Mouse (Mus musculus) Patski (cell line): Measurements from ENCODE around the gene Thada. TPM values are rescaled to one million over a fixed set of nuclear protein-coding genes. Genes with fewer than 3 reads are reported as not detected.

Experiments used
- ATAC-seq: fragments of 100-300 bp; one replicate; pipeline ENCODE4 v1.8.0; 2021
- CTCF ChIA-PET: fragments of 350-600 bp; sonication (Branson Sonifier 250); formaldehyde crosslinking; loops from one replicate; lab custom pipeline; 2022; ENCODE audit warnings: inconsistent platforms; lab: Charles Lee
- POLR2A ChIA-PET: fragments of 350-600 bp; sonication (Branson Sonifier 250); formaldehyde crosslinking; loops from one replicate; lab custom pipeline; 2022; ENCODE audit warnings: antibody characterized with exemption, inconsistent platforms; lab: Charles Lee
- DNase-seq: peaks from one replicate; pipeline ENCODE4 v3.0.0-alpha.2; 2011; ENCODE audit warnings: low read depth, low spot score
- H3K27me3 ChIP-seq: fragments of 371-371 bp; one replicate; pipeline ENCODE4 v1.5.1; 2021
- CTCF ChIP-seq: fragments of 100-300 bp; IDR thresholded peaks from one replicate; pipeline ENCODE4 v1.5.1; 2021
- in situ Hi-C: fragments of 300-500 bp; cut with MboI; formaldehyde crosslinking; loops from 3 replicates; pipeline ENCODE4 v1.11.1; 2018; ENCODE audit warnings: low pct_unique_long_range_greater_than_20kb, mixed read lengths
- polyA plus RNA-seq: library from polyadenylated mRNA; unstranded; gene quantifications from one replicate; pipeline ENCODE4 v1.2.3, GENCODE M21; 2021

Thada gene
- polyA plus RNA-seq, 1 experiment from 2014 or later = 16.3 TPM

GRCm38 (mm10) chr17:84267456-84268074 is 198.4 kb downstream of the Thada start:
- in situ Hi-C loops = no loop called here
- ChIA-PET POLR2A (no interaction called here), CTCF (interaction anchor here (1.2 to 1.6 kb wide), 3 partner anchors 9 to 16 kb away, joined by 3 to 10 read pairs (median 8); no protein-coding TSS in a partner anchor)

GRCm38 (mm10) chr17:84266161-84266948 is 199.7 kb downstream of the Thada start:
- in situ Hi-C loops = no loop called here
- CTCF ChIA-PET = interaction anchor here (0.8 to 1.3 kb wide), 2 partner anchors 14 to 116 kb away, joined by 3 read pairs; no protein-coding TSS in a partner anchor
- no peaks in the 10 kb centered on the region for H3K27me3 ChIP-seq
- POLR2A ChIA-PET = interaction anchor here (0.6 kb wide), 1 partner anchor 23 kb away, joined by 3 read pairs; no protein-coding TSS in a partner anchor
- DNase-seq (no peak), ATAC-seq (no peak)
- TF ChIP-seq CTCF = no peak

More at GRCm38 (mm10) chr17:84267456-84268074, 198.4 kb downstream of the Thada start:
- no peak for TF ChIP-seq CTCF
- ATAC-seq (no peak), DNase-seq (no peak)
- H3K27me3 ChIP-seq = no peaks in the 10 kb centered on the region

GRCm38 (mm10) chr17:84265480-84266130 is 200.4 kb downstream of the Thada start:
- POLR2A ChIA-PET = interaction anchor here (0.6 kb wide), 1 partner anchor 22 kb away, joined by 3 read pairs; no protein-coding TSS in a partner anchor
- ATAC-seq = no peak
- CTCF ChIA-PET = interaction anchor here (1.3 kb wide), 1 partner anchor 117 kb away, joined by 3 read pairs; no protein-coding TSS in a partner anchor
- no peak for TF ChIP-seq CTCF
- in situ Hi-C loops = no loop called here
- DNase-seq = no peak
- H3K27me3 ChIP-seq = no peaks in the 10 kb centered on the region

- CTCF ChIA-PET = interaction anchor here (1.1 kb wide), 1 partner anchor 8 kb away, joined by 3 read pairs; no protein-coding TSS in a partner anchor
- no peak for DNase-seq
- no peaks in the 10 kb centered on the region for H3K27me3 ChIP-seq
- in situ Hi-C loops = no loop called here
- POLR2A ChIA-PET = interaction anchor here (0.7 to 0.9 kb wide), 2 partner anchors 8 to 12 kb away, joined by 3 to 4 read pairs; no protein-coding TSS in a partner anchor
- TF ChIP-seq CTCF = no peak
- ATAC-seq = no peak
Measured at GRCm38 (mm10) chr17:84264305-84264704, 201.7 kb downstream of the Thada start.

GRCm38 (mm10) chr17:84263591-84263990 is 202.4 kb downstream of the Thada start:
- TF ChIP-seq CTCF = no peak
- in situ Hi-C loops = no loop called here
- ChIA-PET CTCF (no interaction called here), POLR2A (no interaction called here)
- ATAC-seq (no peak), DNase-seq (no peak)
- no peaks in the 10 kb centered on the region for H3K27me3 ChIP-seq

- POLR2A ChIA-PET = interaction anchor here (0.6 kb wide), 1 partner anchor 113 kb away, joined by 5 read pairs; no protein-coding TSS in a partner anchor
- DNase-seq (no peak), ATAC-seq (no peak)
- CTCF ChIA-PET = interaction anchor here (1.9 kb wide), 1 partner anchor 10 kb away, joined by 5 read pairs; no protein-coding TSS in a partner anchor
- in situ Hi-C loops = no loop called here
- TF ChIP-seq CTCF = no peak
- no peaks in the 10 kb centered on the region for H3K27me3 ChIP-seq
Measured at GRCm38 (mm10) chr17:84262325-84262979, 203.6 kb downstream of the Thada start.

- TF ChIP-seq CTCF = no peak
- DNase-seq = no peak
- in situ Hi-C loops = no loop called here
- H3K27me3 ChIP-seq = no peaks in the 10 kb centered on the region
- no peak for ATAC-seq
- CTCF ChIA-PET = interaction anchor here (1.9 kb wide), 1 partner anchor 12 kb away, joined by 5 read pairs; no protein-coding TSS in a partner anchor
- POLR2A ChIA-PET = interaction anchor here (0.6 kb wide), 1 partner anchor 38 kb away, joined by 3 read pairs; no protein-coding TSS in a partner anchor
Measured at GRCm38 (mm10) chr17:84261010-84261409, 205.0 kb downstream of the Thada start.

GRCm38 (mm10) chr17:84260226-84260625 is 205.8 kb downstream of the Thada start:
- CTCF ChIA-PET = interaction anchor here (1.8 to 2.7 kb wide), 2 partner anchors 8 to 13 kb away, joined by 7 to 8 read pairs; no protein-coding TSS in a partner anchor
- in situ Hi-C loops = no loop called here
- H3K27me3 ChIP-seq = no peaks in the 10 kb centered on the region
- no peak for ATAC-seq
- TF ChIP-seq CTCF = no peak
- POLR2A ChIA-PET = no interaction called here
- DNase-seq = no peak

GRCm38 (mm10) chr17:84258638-84259261 is 207.3 kb downstream of the Thada start:
- ChIA-PET CTCF (interaction anchor here (0.9 to 2.7 kb wide), 5 partner anchors 9 to 63 kb away, joined by 3 to 8 read pairs (median 5); no protein-coding TSS in a partner anchor), POLR2A (interaction anchor here (0.8 kb wide), 1 partner anchor 17 kb away, joined by 3 read pairs; no protein-coding TSS in a partner anchor)
- H3K27me3 ChIP-seq = no peaks in the 10 kb centered on the region
- DNase-seq (no peak), ATAC-seq (no peak)
- TF ChIP-seq CTCF = no peak
- in situ Hi-C loops = no loop called here
